Mouse (Mus musculus) limb, embryonic 15.5 days (tissue): ENCODE results near the gene Camk2d. TPM values are rescaled to one million over a fixed set of nuclear protein-coding genes. Genes with fewer than 3 reads are reported as not detected.

Source experiments
- ATAC-seq: fragments of 200-750 bp; cut with Nextera tagmentation; 2 replicates; pipeline ENCODE4 v1.8.0; 2017; ENCODE audit warnings: low read depth, moderate TSS enrichment; ENCODE audit not compliant: insufficient number of reproducible peaks, low FRiP score, low TSS enrichment
- H3K27ac ChIP-seq: fragments of 300-500 bp; sonication (generic); 2 replicates; pipeline ENCODE4 v1.5.1; 2015; ENCODE audit warnings: moderate library complexity, mild to moderate bottlenecking, inconsistent platforms
- H3K27me3 ChIP-seq: fragments of 300-500 bp; sonication (generic); 2 replicates; pipeline ENCODE4 v1.6.1; 2015; ENCODE audit warnings: inconsistent platforms
- H3K36me3 ChIP-seq: fragments of 300-500 bp; sonication (generic); 2 replicates; pipeline ENCODE4 v1.6.1; 2015; ENCODE audit warnings: inconsistent platforms
- H3K4me1 ChIP-seq: fragments of 300-500 bp; sonication (generic); 2 replicates; pipeline ENCODE4 v1.6.1; 2015; ENCODE audit warnings: inconsistent platforms
- H3K4me2 ChIP-seq: fragments of 300-500 bp; sonication (generic); 2 replicates; pipeline ENCODE4 v1.6.1; 2015; ENCODE audit warnings: mild to moderate bottlenecking, inconsistent platforms
- H3K4me3 ChIP-seq: fragments of 300-500 bp; sonication (generic); 2 replicates; pipeline ENCODE4 v1.5.1; 2015; ENCODE audit warnings: mild to moderate bottlenecking, inconsistent platforms
- H3K9ac ChIP-seq: fragments of 300-500 bp; sonication (generic); 2 replicates; pipeline ENCODE4 v1.6.1; 2015; ENCODE audit warnings: inconsistent platforms
- H3K9me3 ChIP-seq: fragments of 300-500 bp; sonication (generic); 2 replicates; pipeline ENCODE4 v1.6.1; 2016; ENCODE audit warnings: inconsistent platforms
- WGBS: fragments of 180-500 bp; shearing (Covaris S2); methylation state at CpG from one replicate; pipeline ENCODE4 v1.1.7; 2015; 5-methylcytosine and 5-hydroxymethylcytosine counted together
- polyA plus RNA-seq: library from polyadenylated mRNA; unstranded; fragments of >200 nt; fragmentation: Nextera tagmentation; extraction: Ambion mirVana; gene quantifications from 2 replicates; pipeline ENCODE4 v1.2.1, GENCODE M21; 2015

Gene Camk2d
- polyA plus RNA-seq, 1 experiment from 2014 or later = 31.3 TPM

GRCm38 (mm10) chr3:126737128-126737527 is 141.0 kb downstream of the Camk2d start:
- H3K36me3 ChIP-seq = no peaks in the 10 kb centered on the region
- H3K4me1 ChIP-seq = no peaks in the 10 kb centered on the region
- H3K9me3 ChIP-seq = no peaks in the 10 kb centered on the region
- WGBS = 88% methylated on average over 2 of the region's 2 CpGs
- no peak for ATAC-seq
- no peak overlapping the region for H3K9ac ChIP-seq
- no peak overlapping the region for H3K4me3 ChIP-seq
- no peak overlapping the region for H3K27ac ChIP-seq
- no peak overlapping the region for H3K4me2 ChIP-seq
- no peaks in the 10 kb centered on the region for H3K27me3 ChIP-seq

- no peak overlapping the region for H3K4me2 ChIP-seq
- no peak overlapping the region for H3K9ac ChIP-seq
- no peak overlapping the region for H3K4me3 ChIP-seq
- 74% methylated on average over 1 of the region's 1 CpGs for WGBS
- H3K9me3 ChIP-seq = no peaks in the 10 kb centered on the region
- no peaks in the 10 kb centered on the region for H3K36me3 ChIP-seq
- ATAC-seq = no peak
- H3K27ac ChIP-seq = no peak overlapping the region
- no peaks in the 10 kb centered on the region for H3K4me1 ChIP-seq
- H3K27me3 ChIP-seq = no peaks in the 10 kb centered on the region
Measured at GRCm38 (mm10) chr3:126740146-126740545, 144.0 kb downstream of the Camk2d start.

DNA sequence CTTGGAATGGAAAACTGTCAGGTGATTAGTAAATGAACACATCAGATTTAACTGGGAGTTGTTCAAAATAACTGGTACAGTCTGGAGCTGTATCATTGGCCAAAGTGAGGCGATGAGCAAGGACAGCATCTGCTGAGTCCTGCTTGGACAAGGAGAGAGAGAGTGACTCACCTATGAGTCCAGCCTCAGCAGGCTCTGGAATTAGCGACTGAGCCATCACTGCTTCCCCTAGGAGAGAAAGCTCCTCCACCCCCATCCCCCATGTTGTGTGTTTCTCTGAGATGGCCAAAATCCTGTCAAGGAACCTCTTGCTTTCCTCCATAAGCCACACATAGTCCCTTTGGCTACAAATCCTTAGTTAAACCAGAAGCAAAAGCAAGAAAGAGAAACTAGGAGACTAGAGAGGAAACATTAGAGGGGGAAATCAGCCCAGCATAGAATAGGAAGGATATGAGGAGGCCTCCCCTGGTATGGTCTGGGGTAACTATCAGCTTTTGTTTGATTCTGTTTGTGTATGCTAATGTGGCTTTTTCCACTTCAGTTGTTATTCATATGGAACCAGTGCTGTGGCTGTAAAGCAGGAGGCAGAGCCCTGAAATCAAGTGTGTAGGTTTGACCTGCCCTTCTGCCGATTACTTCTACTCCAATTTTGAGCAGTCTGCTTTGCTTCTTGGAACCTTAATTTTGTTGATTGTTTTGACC is 148.5 kb downstream of the Camk2d start:
- WGBS = 75% methylated on average over 3 of the region's 3 CpGs

DNA sequence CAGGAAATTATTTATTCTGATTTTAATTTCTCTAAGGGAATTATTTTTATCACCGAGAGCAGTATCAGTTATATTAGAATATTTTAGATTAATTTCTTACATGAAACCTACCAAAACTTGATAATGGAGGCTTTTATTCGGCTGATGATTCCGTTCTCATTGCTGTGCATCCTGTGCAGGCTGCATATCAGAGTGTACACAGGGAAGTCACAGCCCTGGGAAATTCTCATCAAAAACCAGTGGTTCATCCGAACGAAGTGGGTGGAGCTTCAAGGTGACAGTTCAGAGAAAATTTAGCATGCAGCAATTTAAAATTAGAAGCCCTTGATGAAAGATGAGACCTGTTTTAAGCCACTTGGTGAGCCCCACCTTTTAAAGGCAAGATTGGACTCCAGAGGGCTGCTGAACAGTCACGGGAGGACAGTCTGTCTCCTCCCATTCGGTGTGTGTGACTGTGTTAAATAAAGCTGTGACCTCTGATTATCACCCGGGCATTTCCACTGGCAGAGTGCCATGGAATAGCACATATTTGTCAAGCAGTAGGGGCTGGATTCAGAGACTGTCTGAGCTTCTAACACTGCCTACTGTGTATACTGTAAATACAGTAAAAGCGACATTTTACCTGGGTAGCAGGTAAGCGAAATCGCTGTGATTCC is 150.2 kb downstream of the Camk2d start:
- no peak overlapping the region for H3K4me2 ChIP-seq
- no peaks in the 10 kb centered on the region for H3K36me3 ChIP-seq
- ATAC-seq = no peak
- no peak overlapping the region for H3K27ac ChIP-seq
- H3K27me3 ChIP-seq = no peaks in the 10 kb centered on the region
- H3K4me1 ChIP-seq = no peaks in the 10 kb centered on the region
- 65% methylated on average over 11 of the region's 11 CpGs for WGBS
- H3K9ac ChIP-seq = no peak overlapping the region
- H3K4me3 ChIP-seq = no peak overlapping the region
- H3K9me3 ChIP-seq = no peaks in the 10 kb centered on the region

More for the DNA sequence above, 148.5 kb downstream of the Camk2d start:
- Histone ChIP-seq H3K9me3 (no peaks in the 10 kb centered on the region), H3K4me3 (no peak overlapping the region), H3K4me2 (no peak overlapping the region), H3K27ac (no peak overlapping the region), H3K27me3 (no peaks in the 10 kb centered on the region), H3K4me1 (no peaks in the 10 kb centered on the region), H3K9ac (no peak overlapping the region), H3K36me3 (no peaks in the 10 kb centered on the region)
- ATAC-seq = no peak

- Histone ChIP-seq H3K36me3 (no peaks in the 10 kb centered on the region), H3K4me2 (no peak overlapping the region), H3K27me3 (no peaks in the 10 kb centered on the region), H3K4me1 (no peaks in the 10 kb centered on the region), H3K9ac (no peak overlapping the region), H3K27ac (no peak overlapping the region), H3K4me3 (no peak overlapping the region), H3K9me3 (no peaks in the 10 kb centered on the region)
- no peak for ATAC-seq
- 74% methylated on average over 3 of the region's 3 CpGs for WGBS
Measured at GRCm38 (mm10) chr3:126747628-126748027, 151.5 kb downstream of the Camk2d start.

GRCm38 (mm10) chr3:126751377-126752098 is 155.4 kb downstream of the Camk2d start:
- WGBS = 81% methylated on average over 7 of the region's 7 CpGs

GRCm38 (mm10) chr3:126752978-126753377 is 156.9 kb downstream of the Camk2d start:
- no peak for ATAC-seq
- no peak overlapping the region for H3K27ac ChIP-seq
- WGBS = 79% methylated on average over 6 of the region's 6 CpGs
- no peaks in the 10 kb centered on the region for H3K4me1 ChIP-seq
- no peaks in the 10 kb centered on the region for H3K36me3 ChIP-seq
- H3K4me2 ChIP-seq = no peak overlapping the region
- H3K9ac ChIP-seq = no peak overlapping the region
- H3K27me3 ChIP-seq = no peaks in the 10 kb centered on the region
- no peak overlapping the region for H3K4me3 ChIP-seq
- no peaks in the 10 kb centered on the region for H3K9me3 ChIP-seq

More at GRCm38 (mm10) chr3:126751377-126752098, 155.4 kb downstream of the Camk2d start:
- no peak overlapping the region for H3K27ac ChIP-seq
- H3K4me1 ChIP-seq = no peaks in the 10 kb centered on the region
- H3K36me3 ChIP-seq = no peaks in the 10 kb centered on the region
- no peaks in the 10 kb centered on the region for H3K9me3 ChIP-seq
- H3K4me3 ChIP-seq = no peak overlapping the region
- H3K9ac ChIP-seq = no peak overlapping the region
- no peaks in the 10 kb centered on the region for H3K27me3 ChIP-seq
- ATAC-seq = no peak
- H3K4me2 ChIP-seq = no peak overlapping the region

DNA sequence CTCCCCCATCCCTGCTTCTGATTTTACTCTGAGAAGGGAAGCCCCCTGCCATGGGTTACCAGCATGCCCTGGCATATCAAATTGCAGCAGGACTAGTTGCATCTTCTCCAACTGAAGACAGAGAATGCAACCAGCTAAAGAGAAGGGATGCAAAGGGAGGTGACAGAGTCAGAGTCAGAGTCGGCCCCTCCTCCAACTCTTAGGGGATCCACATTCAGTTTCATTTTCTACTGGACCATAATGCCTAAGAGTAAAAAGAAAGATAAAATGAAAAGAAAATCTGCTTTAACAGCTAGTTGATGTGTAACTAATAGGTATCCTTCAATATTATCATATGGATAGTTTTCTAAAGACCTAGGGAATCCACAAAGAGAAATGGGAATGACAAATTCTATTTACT is 162.3 kb downstream of the Camk2d start:
- Histone ChIP-seq H3K4me1 (no peaks in the 10 kb centered on the region), H3K36me3 (no peaks in the 10 kb centered on the region), H3K9ac (no peak overlapping the region), H3K27me3 (no peaks in the 10 kb centered on the region), H3K27ac (no peak overlapping the region), H3K9me3 (no peaks in the 10 kb centered on the region), H3K4me3 (no peak overlapping the region), H3K4me2 (no peak overlapping the region)
- no peak for ATAC-seq
- 85% methylated on average over 1 of the region's 1 CpGs for WGBS

GRCm38 (mm10) chr3:126760608-126761007 is 164.5 kb downstream of the Camk2d start:
- no peak overlapping the region for H3K27ac ChIP-seq
- H3K4me1 ChIP-seq = no peaks in the 10 kb centered on the region
- no peaks in the 10 kb centered on the region for H3K36me3 ChIP-seq
- ATAC-seq = no peak
- H3K9ac ChIP-seq = no peak overlapping the region
- H3K4me3 ChIP-seq = no peak overlapping the region
- whole genome bisulfite sequencing = 84% methylated on average over 3 of the region's 3 CpGs
- no peak overlapping the region for H3K4me2 ChIP-seq
- H3K9me3 ChIP-seq = no peaks in the 10 kb centered on the region
- H3K27me3 ChIP-seq = no peaks in the 10 kb centered on the region

DNA sequence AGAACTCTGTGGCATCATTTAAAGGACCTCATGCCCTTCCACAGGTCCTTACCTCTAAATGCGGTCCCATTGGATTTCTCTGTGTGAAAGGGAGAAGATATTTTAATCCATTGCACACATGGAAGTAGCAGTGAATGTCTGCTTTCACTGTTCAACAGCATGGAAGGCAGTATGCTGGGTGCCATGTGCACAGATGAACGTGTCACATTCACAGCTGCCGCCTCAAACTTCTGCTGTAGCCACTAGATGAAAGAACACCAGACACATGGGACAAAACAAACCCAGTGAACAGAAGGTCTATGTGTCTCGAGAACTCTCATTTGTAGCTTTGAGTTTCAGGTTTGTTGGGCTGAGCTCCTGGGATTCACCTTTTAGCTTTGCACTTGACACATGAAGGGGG is 168.6 kb downstream of the Camk2d start:
- H3K36me3 ChIP-seq = no peaks in the 10 kb centered on the region
- H3K27ac ChIP-seq = no peak overlapping the region
- H3K9me3 ChIP-seq = no peaks in the 10 kb centered on the region
- H3K4me2 ChIP-seq = no peak overlapping the region
- WGBS = 85% methylated on average over 4 of the region's 4 CpGs
- H3K9ac ChIP-seq = no peak overlapping the region
- no peaks in the 10 kb centered on the region for H3K27me3 ChIP-seq
- H3K4me3 ChIP-seq = no peak overlapping the region
- no peak for ATAC-seq
- H3K4me1 ChIP-seq = no peaks in the 10 kb centered on the region

GRCm38 (mm10) chr3:126770056-126770455 is 174.0 kb downstream of the Camk2d start:
- WGBS = 61% methylated on average over 6 of the region's 6 CpGs
- no peak for ATAC-seq
- Histone ChIP-seq H3K4me2 (no peak overlapping the region), H3K27me3 (no peaks in the 10 kb centered on the region), H3K9me3 (no peaks in the 10 kb centered on the region), H3K4me1 (no peaks in the 10 kb centered on the region), H3K4me3 (no peak overlapping the region), H3K9ac (no peak overlapping the region), H3K36me3 (no peaks in the 10 kb centered on the region), H3K27ac (no peak overlapping the region)

DNA sequence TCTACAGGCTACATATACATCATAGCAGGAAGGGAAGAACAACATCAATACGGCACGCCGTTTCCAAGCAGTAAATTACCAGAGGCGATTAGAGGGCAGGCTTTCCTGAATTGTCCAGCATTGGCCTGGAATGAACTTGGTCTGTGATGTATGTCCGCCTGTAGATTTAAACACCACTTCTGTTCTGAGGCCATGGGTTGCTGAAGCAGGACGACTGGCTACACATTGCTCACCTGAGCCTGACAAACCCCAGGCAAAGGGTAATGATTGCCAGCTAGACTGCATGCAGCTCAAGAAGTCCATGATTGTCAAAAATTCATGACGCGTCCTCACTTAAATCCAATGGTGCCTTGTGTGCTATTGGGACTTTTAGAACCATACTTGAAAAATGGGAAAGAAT is 174.9 kb downstream of the Camk2d start:
- ATAC-seq = no peak
- H3K36me3 ChIP-seq = no peaks in the 10 kb centered on the region
- H3K9me3 ChIP-seq = no peaks in the 10 kb centered on the region
- H3K4me2 ChIP-seq = no peak overlapping the region
- no peak overlapping the region for H3K27ac ChIP-seq
- H3K4me3 ChIP-seq = no peak overlapping the region
- WGBS = 56% methylated on average over 8 of the region's 8 CpGs
- H3K27me3 ChIP-seq = no peaks in the 10 kb centered on the region
- H3K9ac ChIP-seq = no peak overlapping the region
- no peaks in the 10 kb centered on the region for H3K4me1 ChIP-seq
